Mouse (Mus musculus): Measurements from ENCODE around the gene Cux2.

The Cux2 gene

GRCm38 (mm10) chr5:122050017-122050831 is at the start of gene Cux2:
Cux2 (minus strand) TSS chr5:122050102.
- no peak for DNase-seq (ENCODE audit: low read depth)

GRCm38 (mm10) chr5:122094439-122094838 is 44.5 kb upstream of the Cux2 start:
- DNase-seq (ENCODE audit: low read depth), result no peak

- no peak for DNase-seq (ENCODE audit: low read depth)
Observed at GRCm38 (mm10) chr5:122093734-122094133, 43.8 kb upstream of the Cux2 start.

GRCm38 (mm10) chr5:122092794-122093193 is 42.9 kb upstream of the Cux2 start:
- DNase-seq (ENCODE audit: low read depth), result no peak

GRCm38 (mm10) chr5:122091070-122091469 is 41.2 kb upstream of the Cux2 start:
- peak; percentile 62 for DNase-seq (ENCODE audit: low read depth)

GRCm38 (mm10) chr5:122089664-122090063 is 39.8 kb upstream of the Cux2 start:
- DNase-seq (ENCODE audit: low read depth), result no peak

- DNase-seq (ENCODE audit: low read depth), result peak; percentile 90
Observed at GRCm38 (mm10) chr5:122088917-122089316, 39.0 kb upstream of the Cux2 start.

GRCm38 (mm10) chr5:122086121-122086520 is 36.2 kb upstream of the Cux2 start:
- DNase-seq (ENCODE audit: low read depth), result peak; percentile 28

GRCm38 (mm10) chr5:122085291-122085690 is 35.4 kb upstream of the Cux2 start:
- DNase-seq (ENCODE audit: low read depth), result no peak

- no peak for DNase-seq (ENCODE audit: low read depth)
Observed at GRCm38 (mm10) chr5:122084470-122084869, 34.6 kb upstream of the Cux2 start.

- DNase-seq (ENCODE audit: low read depth), result no peak
Observed at GRCm38 (mm10) chr5:122083282-122083681, 33.4 kb upstream of the Cux2 start.

- no peak for DNase-seq (ENCODE audit: low read depth)
Observed at GRCm38 (mm10) chr5:122081471-122081870, 31.6 kb upstream of the Cux2 start.

- DNase-seq (ENCODE audit: low read depth), result peak; percentile 41
Observed at GRCm38 (mm10) chr5:122080930-122081329, 31.0 kb upstream of the Cux2 start.

- DNase-seq (ENCODE audit: low read depth), result no peak
Observed at GRCm38 (mm10) chr5:122079796-122080195, 29.9 kb upstream of the Cux2 start.

GRCm38 (mm10) chr5:122077244-122077643 is 27.3 kb upstream of the Cux2 start:
- DNase-seq (ENCODE audit: low read depth), result no peak

- no peak for DNase-seq (ENCODE audit: low read depth)
Observed at GRCm38 (mm10) chr5:122075736-122076135, 25.8 kb upstream of the Cux2 start.

- no peak for DNase-seq (ENCODE audit: low read depth)
Observed at GRCm38 (mm10) chr5:122071997-122072396, 22.1 kb upstream of the Cux2 start.

- DNase-seq (ENCODE audit: low read depth), result no peak
Observed at GRCm38 (mm10) chr5:122070963-122071800, 21.3 kb upstream of the Cux2 start.

GRCm38 (mm10) chr5:122068563-122068962 is 18.7 kb upstream of the Cux2 start:
- no peak for DNase-seq (ENCODE audit: low read depth)

GRCm38 (mm10) chr5:122063204-122063933 is 13.5 kb upstream of the Cux2 start:
- no peak for DNase-seq (ENCODE audit: low read depth)

GRCm38 (mm10) chr5:122062479-122062878 is 12.6 kb upstream of the Cux2 start:
- DNase-seq (ENCODE audit: low read depth), result no peak

- no peak for DNase-seq (ENCODE audit: low read depth)
Observed at GRCm38 (mm10) chr5:122060767-122061333, 10.9 kb upstream of the Cux2 start.

Data from NIH3T3 (cell line).